Mouse (Mus musculus): Measurements from ENCODE around the gene Hist1h3h. TPM values are rescaled to one million over a fixed set of nuclear protein-coding genes. Genes with fewer than 3 reads are reported as not detected.

The Hist1h3h gene
- 11.5 and 11.6 TPM in 2 replicates for polyA plus RNA-seq (2012; rRNA removed)

GRCm38 (mm10) chr13:21717397-21718357, at the start of gene Hist1h3h:
Gene Hist1h3h (plus strand): TSS chr13:21717659.

GRCm38 (mm10) chr13:21677305-21677704, 40.2 kb upstream of the Hist1h3h start, which contains the start of gene Olfr1360:
Gene Olfr1360 (minus strand): TSS chr13:21677405.

GRCm38 (mm10) chr13:21697811-21698210, 19.6 kb upstream of the Hist1h3h start, which contains the start of gene Olfr1359:
Gene Olfr1359 (plus strand): TSS chr13:21698111.

GRCm38 (mm10) chr13:21715864-21716539, 1.5 kb upstream of the Hist1h3h start, which contains the start of the genes Hist1h2bl and Hist1h2ai:
Gene Hist1h2bl (minus strand): TSS chr13:21716143.
Gene Hist1h2ai (plus strand): TSS chr13:21716422.

GRCm38 (mm10) chr13:21721757-21722372, 4.4 kb downstream of the Hist1h3h start, which contains the start of gene Hist1h2bm:
Gene Hist1h2bm (plus strand): TSS chr13:21722044.

GRCm38 (mm10) chr13:21734906-21735767, 17.7 kb downstream of the Hist1h3h start, which contains the start of gene Hist1h4j:
Gene Hist1h4j (plus strand): TSS chr13:21735064.

DNA sequence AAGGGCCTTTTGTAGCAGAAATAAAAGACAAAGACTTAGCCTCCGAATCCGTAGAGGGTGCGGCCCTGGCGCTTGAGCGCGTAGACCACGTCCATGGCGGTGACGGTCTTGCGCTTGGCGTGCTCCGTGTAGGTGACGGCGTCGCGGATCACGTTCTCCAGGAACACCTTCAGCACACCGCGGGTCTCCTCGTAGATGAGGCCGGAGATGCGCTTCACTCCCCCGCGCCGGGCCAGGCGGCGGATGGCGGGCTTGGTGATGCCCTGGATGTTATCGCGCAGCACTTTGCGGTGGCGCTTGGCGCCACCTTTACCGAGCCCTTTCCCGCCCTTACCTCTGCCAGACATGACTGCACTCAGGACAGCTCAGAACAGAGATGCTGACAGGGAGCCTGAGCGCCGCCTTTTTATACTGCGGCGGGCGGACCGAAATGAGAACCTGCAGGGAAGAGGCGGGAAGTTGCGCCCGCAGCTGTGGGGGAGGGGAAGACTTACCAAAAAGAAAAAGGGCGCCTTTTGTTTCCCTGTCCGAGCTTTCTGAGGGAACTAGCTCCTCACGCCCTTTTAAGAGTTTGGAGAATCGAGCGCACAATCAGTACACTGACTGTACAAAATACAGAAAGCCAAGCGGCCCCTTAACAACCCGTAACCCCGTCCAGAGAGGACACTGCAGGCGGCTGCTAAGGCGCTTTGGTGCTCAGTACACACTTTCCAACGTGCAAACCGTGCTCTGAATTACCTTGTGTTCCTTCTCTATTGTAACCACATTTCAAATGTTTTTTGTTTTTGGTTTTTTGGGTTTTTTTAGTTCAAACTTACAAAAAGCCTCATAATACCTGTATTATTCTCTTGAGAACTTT, 32.9 kb downstream of the Hist1h3h start, which contains the start of gene Hist1h4k:
Hist1h4k (minus strand) TSS at position 347 of the 859 bp plus-strand sequence.

DNA sequence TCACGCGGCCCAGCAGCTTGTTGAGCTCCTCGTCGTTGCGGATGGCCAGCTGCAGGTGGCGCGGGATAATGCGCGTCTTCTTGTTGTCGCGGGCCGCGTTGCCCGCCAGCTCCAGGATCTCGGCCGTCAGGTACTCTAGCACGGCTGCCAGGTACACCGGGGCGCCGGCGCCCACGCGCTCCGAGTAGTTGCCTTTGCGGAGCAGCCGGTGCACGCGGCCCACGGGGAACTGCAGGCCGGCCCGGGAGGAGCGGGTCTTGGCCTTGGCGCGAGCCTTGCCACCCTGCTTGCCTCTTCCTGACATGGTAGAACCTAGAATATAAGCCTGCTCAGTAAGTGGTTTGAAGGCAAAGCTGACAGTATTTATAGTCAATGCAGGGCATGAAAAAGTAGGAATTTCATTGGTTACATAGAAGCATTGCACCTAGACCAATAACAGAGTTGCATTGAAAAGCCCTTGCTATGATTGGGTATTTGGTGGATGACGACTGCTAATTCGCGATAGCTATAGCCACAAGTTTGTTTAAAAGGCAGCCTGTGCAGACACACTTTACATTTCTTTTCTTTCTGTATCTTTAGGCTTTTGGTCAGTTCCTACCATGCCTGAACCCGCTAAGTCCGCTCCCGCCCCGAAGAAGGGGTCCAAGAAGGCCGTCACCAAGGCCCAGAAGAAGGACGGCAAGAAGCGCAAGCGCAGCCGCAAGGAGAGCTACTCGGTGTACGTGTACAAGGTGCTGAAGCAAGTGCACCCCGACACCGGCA, 36.2 kb downstream of the Hist1h3h start, which contains the start of the genes Hist1h2ak and Hist1h2bn:
Hist1h2ak (minus strand) TSS at position 304 of the 762 bp plus-strand sequence.
Hist1h2bn (plus strand) TSS at position 600 of the 762 bp plus-strand sequence.

Other genes starting within 250 kb of the Hist1h3h start
- 0.24 and 0.43 TPM in 2 replicates for gene Nkapl, start 249.2 kb upstream of the Hist1h3h start, polyA plus RNA-seq (2012; rRNA removed)
- gene Zkscan4, start 238.8 kb upstream of the Hist1h3h start, polyA plus RNA-seq (2012; rRNA removed), result 0.22 and 0.26 TPM in 2 replicates
- not detected in 2 replicates for gene Gm10065, start 238.2 kb upstream of the Hist1h3h start, polyA plus RNA-seq (2012; rRNA removed)
- 0.34 and 0.50 TPM in 2 replicates for gene AK157302, start 222.4 kb upstream of the Hist1h3h start, polyA plus RNA-seq (2012; rRNA removed)
- gene Gm11273, start 216.2 kb upstream of the Hist1h3h start, polyA plus RNA-seq (2012; rRNA removed), result 5.1 and 11.2 TPM in 2 replicates
- 2.0 and 2.3 TPM in 2 replicates for gene Zkscan8, start 186.5 kb upstream of the Hist1h3h start, polyA plus RNA-seq (2012; rRNA removed)
- not detected in 2 replicates for gene Olfr1366, start 174.9 kb upstream of the Hist1h3h start, polyA plus RNA-seq (2012; rRNA removed)
- gene Olfr1535, start 157.8 kb upstream of the Hist1h3h start, polyA plus RNA-seq (2012; rRNA removed), result not detected in 2 replicates
- not detected in 2 replicates for gene Olfr1364, start 135.9 kb upstream of the Hist1h3h start, polyA plus RNA-seq (2012; rRNA removed)
- not detected in 2 replicates for gene Olfr1362, start 103.6 kb upstream of the Hist1h3h start, polyA plus RNA-seq (2012; rRNA removed)
- gene Olfr11, start 75.1 kb upstream of the Hist1h3h start, polyA plus RNA-seq (2012; rRNA removed), result not detected in 2 replicates
- not detected in 2 replicates for gene Olfr1361, start 54.3 kb upstream of the Hist1h3h start, polyA plus RNA-seq (2012; rRNA removed)
- gene Olfr1360, start 40.3 kb upstream of the Hist1h3h start, polyA plus RNA-seq (2012; rRNA removed), result not detected in 2 replicates
- gene Olfr1359, start 19.5 kb upstream of the Hist1h3h start, polyA plus RNA-seq (2012; rRNA removed), result not detected in 2 replicates
- gene Hist1h2bl, start 1.5 kb upstream of the Hist1h3h start, polyA plus RNA-seq (2012; rRNA removed), result 5.9 and 7.6 TPM in 2 replicates
- 1.9 and 2.8 TPM in 2 replicates for gene Hist1h2ai, start 1.2 kb upstream of the Hist1h3h start, polyA plus RNA-seq (2012; rRNA removed)
- 4.9 and 7.3 TPM in 2 replicates for gene Hist1h2bm, start 4.4 kb downstream of the Hist1h3h start, polyA plus RNA-seq (2012; rRNA removed)
- 9.1 and 9.2 TPM in 2 replicates for gene Hist1h4j, start 17.4 kb downstream of the Hist1h3h start, polyA plus RNA-seq (2012; rRNA removed)
- gene Hist1h4k, start 32.8 kb downstream of the Hist1h3h start, polyA plus RNA-seq (2012; rRNA removed), result 14.1 and 22.0 TPM in 2 replicates
- gene Hist1h2ak, start 36.2 kb downstream of the Hist1h3h start, polyA plus RNA-seq (2012; rRNA removed), result 17.2 and 18.2 TPM in 2 replicates
- gene Hist1h2bn, start 36.5 kb downstream of the Hist1h3h start, polyA plus RNA-seq (2012; rRNA removed), result 10.0 and 14.8 TPM in 2 replicates
- 3.8 and 4.1 TPM in 2 replicates for gene Hist1h1b, start 63.0 kb downstream of the Hist1h3h start, polyA plus RNA-seq (2012; rRNA removed)
- gene Hist1h3i, start 65.7 kb downstream of the Hist1h3h start, polyA plus RNA-seq (2012; rRNA removed), result 13.4 and 17.5 TPM in 2 replicates
- 3.5 and 4.0 TPM in 2 replicates for gene Hist1h2an, start 69.6 kb downstream of the Hist1h3h start, polyA plus RNA-seq (2012; rRNA removed)
- 1.2 and 2.5 TPM in 2 replicates for gene Hist1h2bp, start 69.8 kb downstream of the Hist1h3h start, polyA plus RNA-seq (2012; rRNA removed)
- gene Hist1h2bq, start 92.5 kb downstream of the Hist1h3h start, polyA plus RNA-seq (2012; rRNA removed), result 3.5 and 6.3 TPM in 2 replicates
- gene Hist1h2ao, start 92.8 kb downstream of the Hist1h3h start, polyA plus RNA-seq (2012; rRNA removed), result not detected in 2 replicates
- gene Hist1h4m, start 94.1 kb downstream of the Hist1h3h start, polyA plus RNA-seq (2012; rRNA removed), result not detected in 2 replicates
- 19.1 and 27.0 TPM in 2 replicates for gene Hist1h4n, start 114.5 kb downstream of the Hist1h3h start, polyA plus RNA-seq (2012; rRNA removed)
- 35.2 and 36.1 TPM in 2 replicates for gene Hist1h2ap, start 115.8 kb downstream of the Hist1h3h start, polyA plus RNA-seq (2012; rRNA removed)
- gene Hist1h2br, start 116.1 kb downstream of the Hist1h3h start, polyA plus RNA-seq (2012; rRNA removed), result 2.2 and 6.7 TPM in 2 replicates
- 0.38 and 0.39 TPM in 2 replicates for gene Zfp184, start 227.4 kb downstream of the Hist1h3h start, polyA plus RNA-seq (2012; rRNA removed)